Mouse (Mus musculus): ENCODE results near the gene Agmo.

The Agmo gene

DNA sequence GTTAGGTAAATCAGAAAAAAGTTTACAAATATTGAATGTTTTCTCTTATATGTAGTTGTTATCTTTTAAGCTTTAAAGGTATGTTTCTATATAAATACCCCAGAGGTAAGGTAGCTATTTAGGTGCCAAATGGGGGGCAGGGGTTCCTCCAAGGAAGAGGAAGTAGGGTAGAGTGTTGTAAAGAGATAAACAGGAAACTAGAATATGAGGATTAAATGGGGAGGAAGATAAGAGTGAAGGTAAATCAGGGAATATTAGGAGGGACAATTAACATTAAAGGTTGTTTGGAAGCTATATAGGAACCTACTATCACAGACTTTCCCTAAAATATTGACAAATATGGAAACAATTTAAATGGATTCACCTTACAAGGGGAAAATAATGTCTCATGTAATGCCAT is 382.6 kb downstream of the Agmo start:
- in situ Hi-C loops (cut with MboI, MseI), result no loop called here
